Mouse (Mus musculus) liver, embryonic 16.5 days (tissue): Measurements from ENCODE around the gene AU021092. TPM values are rescaled to one million over a fixed set of nuclear protein-coding genes. Genes with fewer than 3 reads are reported as not detected.
A peak's percentile ranks its signal among the peaks of the same experiment; 100 is the strongest.

Experiments used
- ATAC-seq: fragments of 200-750 bp; cut with Nextera tagmentation; 2 replicates; pipeline ENCODE4 v1.8.0; 2017; ENCODE audit warnings: low read depth, mild to moderate bottlenecking, moderate number of reproducible peaks, moderate library complexity
- H3K27ac ChIP-seq: fragments of 300-500 bp; sonication (generic); 2 replicates; pipeline ENCODE4 v1.5.1; 2014; ENCODE audit warnings: mild to moderate bottlenecking, low read length
- H3K27me3 ChIP-seq: fragments of 300-500 bp; sonication (generic); 2 replicates; pipeline ENCODE4 v1.6.1; 2014; ENCODE audit warnings: low read depth, low read length, mixed read lengths; ENCODE audit not compliant: control insufficient read depth, insufficient read depth
- H3K36me3 ChIP-seq: fragments of 300-500 bp; sonication (generic); 2 replicates; pipeline ENCODE4 v1.6.1; 2014; ENCODE audit warnings: mild to moderate bottlenecking; ENCODE audit not compliant: control insufficient read depth, insufficient read depth
- H3K4me1 ChIP-seq: fragments of 300-500 bp; sonication (generic); 2 replicates; pipeline ENCODE4 v1.6.1; 2014; ENCODE audit warnings: low read depth, low read length, mixed read lengths; ENCODE audit not compliant: control insufficient read depth
- H3K4me2 ChIP-seq: fragments of 300-500 bp; sonication (generic); 2 replicates; pipeline ENCODE4 v1.6.1; 2014; ENCODE audit warnings: low read depth, low read length, mixed read lengths
- H3K4me3 ChIP-seq: fragments of 300-500 bp; sonication (generic); 2 replicates; pipeline ENCODE4 v1.5.1; 2014; ENCODE audit warnings: low read depth, mild to moderate bottlenecking, low read length
- H3K9ac ChIP-seq: fragments of 300-500 bp; sonication (generic); 2 replicates; pipeline ENCODE4 v1.6.1; 2014; ENCODE audit warnings: low read depth, low read length
- H3K9me3 ChIP-seq: fragments of 300-500 bp; sonication (generic); replicated peaks from 2 replicates; pipeline ENCODE4 v1.6.1; 2016; ENCODE audit warnings: low read length; ENCODE audit not compliant: control insufficient read depth
- WGBS: fragments of 180-500 bp; shearing (Covaris S2); extraction: QIAGEN DNeasy Blood & Tissue Kit; methylation state at CpG from one replicate; pipeline ENCODE4 v1.1.7; 2014; ENCODE audit not compliant: insufficient replicate concordance; 5-methylcytosine and 5-hydroxymethylcytosine counted together
- polyA plus RNA-seq: library from polyadenylated mRNA; unstranded; fragments of >200 nt; fragmentation: Nextera tagmentation; extraction: Ambion mirVana; gene quantifications from 2 replicates; pipeline ENCODE4 v1.2.1, GENCODE M21; 2015

Gene AU021092
- polyA plus RNA-seq, 1 experiment from 2014 or later, result 0.81 TPM

GRCm38 (mm10) chr16:5221403-5221802 lies 696 bp downstream of the AU021092 start:
- Histone ChIP-seq H3K9me3 (no peaks in the 10 kb centered on the region), H3K36me3 (no peaks in the 10 kb centered on the region), H3K9ac (no peak overlapping the region), H3K4me2 (no peak overlapping the region), H3K27me3 (no peaks in the 10 kb centered on the region), H3K4me3 (no peak overlapping the region), H3K4me1 (no peaks in the 10 kb centered on the region), H3K27ac (no peak overlapping the region)
- ATAC-seq, result no peak
- 44% methylated on average over 4 of the region's 4 CpGs for WGBS

- no peaks in the 10 kb centered on the region for H3K36me3 ChIP-seq
- no peak overlapping the region for H3K4me2 ChIP-seq
- no peaks in the 10 kb centered on the region for H3K9me3 ChIP-seq
- no peak for ATAC-seq
- no peaks in the 10 kb centered on the region for H3K27me3 ChIP-seq
- H3K27ac ChIP-seq, result no peak overlapping the region
- H3K4me3 ChIP-seq, result no peak overlapping the region
- 51% methylated on average over 5 of the region's 5 CpGs for WGBS
- no peak overlapping the region for H3K9ac ChIP-seq
- no peaks in the 10 kb centered on the region for H3K4me1 ChIP-seq
Observed at GRCm38 (mm10) chr16:5217341-5218133, 4.6 kb downstream of the AU021092 start.

DNA sequence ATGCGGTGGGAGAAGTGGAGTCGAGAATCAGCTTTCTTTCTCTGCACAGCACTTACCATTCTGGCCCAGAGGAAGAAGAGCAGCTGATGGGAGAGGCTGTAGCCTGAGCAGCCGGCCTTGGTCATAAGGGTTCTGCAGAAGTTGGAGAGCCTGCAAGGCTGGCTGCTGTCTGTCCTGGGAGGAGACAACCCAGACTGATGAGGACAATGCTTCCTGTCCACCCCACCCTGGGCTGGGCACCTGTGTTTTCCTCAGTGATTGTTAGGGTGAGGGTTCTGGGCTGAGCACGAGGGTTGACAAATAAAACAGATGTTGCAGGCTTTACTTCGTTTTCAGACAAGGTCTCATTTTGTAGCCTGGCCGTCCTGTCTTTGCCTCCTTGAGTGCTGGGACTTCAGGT lies 5.4 kb downstream of the AU021092 start:
- H3K4me3 ChIP-seq, result no peak overlapping the region
- no peaks in the 10 kb centered on the region for H3K9me3 ChIP-seq
- H3K9ac ChIP-seq, result no peak overlapping the region
- no peaks in the 10 kb centered on the region for H3K36me3 ChIP-seq
- H3K27ac ChIP-seq, result no peak overlapping the region
- H3K4me2 ChIP-seq, result no peak overlapping the region
- H3K4me1 ChIP-seq, result no peaks in the 10 kb centered on the region
- ATAC-seq, result no peak
- 48% methylated on average over 6 of the region's 6 CpGs for WGBS
- H3K27me3 ChIP-seq, result no peaks in the 10 kb centered on the region

DNA sequence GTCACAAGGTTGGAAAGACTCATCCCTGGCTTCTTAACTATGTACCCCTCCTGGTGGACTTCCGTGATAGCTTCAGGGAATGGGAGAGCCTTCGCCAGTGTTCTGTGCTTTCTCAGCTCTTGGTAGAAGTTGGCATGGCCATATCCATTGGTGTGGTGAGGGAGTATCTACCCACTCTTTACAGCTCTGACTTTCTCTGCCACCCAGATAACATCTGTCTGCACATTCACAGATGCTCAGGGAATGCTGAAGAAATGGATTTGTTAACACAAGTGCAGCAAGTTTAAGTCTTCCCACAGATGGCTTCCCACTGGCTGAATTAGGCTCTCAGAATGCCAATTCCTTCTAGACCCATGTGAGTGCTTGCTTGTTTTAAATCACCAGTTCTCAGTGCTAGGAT lies 8.0 kb downstream of the AU021092 start:
- no peaks in the 10 kb centered on the region for H3K36me3 ChIP-seq
- no peak overlapping the region for H3K27ac ChIP-seq
- no peaks in the 10 kb centered on the region for H3K27me3 ChIP-seq
- WGBS, result 69% methylated on average over 2 of the region's 2 CpGs
- no peak for ATAC-seq
- H3K4me2 ChIP-seq, result no peak overlapping the region
- no peaks in the 10 kb centered on the region for H3K9me3 ChIP-seq
- H3K9ac ChIP-seq, result no peak overlapping the region
- no peaks in the 10 kb centered on the region for H3K4me1 ChIP-seq
- no peak overlapping the region for H3K4me3 ChIP-seq

GRCm38 (mm10) chr16:5212150-5212549 lies 9.9 kb downstream of the AU021092 start:
- no peaks in the 10 kb centered on the region for H3K9me3 ChIP-seq
- WGBS, result 71% methylated on average over 3 of the region's 3 CpGs
- no peaks in the 10 kb centered on the region for H3K27me3 ChIP-seq
- no peaks in the 10 kb centered on the region for H3K4me1 ChIP-seq
- ATAC-seq, result no peak
- no peak overlapping the region for H3K9ac ChIP-seq
- H3K36me3 ChIP-seq, result no peaks in the 10 kb centered on the region
- H3K4me2 ChIP-seq, result no peak overlapping the region
- H3K4me3 ChIP-seq, result no peak overlapping the region
- H3K27ac ChIP-seq, result no peak overlapping the region

DNA sequence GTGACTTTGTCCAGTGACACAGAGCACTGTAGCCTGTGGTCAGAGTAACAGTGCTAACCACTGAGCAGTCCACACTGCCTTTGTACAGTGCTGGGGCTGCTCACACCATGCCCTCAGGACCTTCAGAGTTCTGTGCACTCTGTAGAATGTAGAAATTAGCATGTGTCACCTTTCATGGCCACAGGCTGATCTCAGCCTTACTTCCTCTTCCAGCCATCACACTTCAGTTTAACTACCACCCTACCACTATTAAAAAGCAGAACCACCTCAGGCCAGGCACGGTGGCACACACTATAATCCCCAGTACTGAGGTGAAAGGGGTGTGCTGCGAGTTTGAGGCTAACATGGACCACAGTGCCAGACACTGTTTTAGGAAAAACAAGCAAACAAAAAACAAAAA lies 11.7 kb downstream of the AU021092 start:
- no peak for ATAC-seq
- H3K9ac ChIP-seq, result no peak overlapping the region
- H3K4me3 ChIP-seq, result no peak overlapping the region
- no peaks in the 10 kb centered on the region for H3K27me3 ChIP-seq
- H3K4me2 ChIP-seq, result no peak overlapping the region
- no peak overlapping the region for H3K27ac ChIP-seq
- no peaks in the 10 kb centered on the region for H3K9me3 ChIP-seq
- WGBS, result 19% methylated on average over 2 of the region's 2 CpGs
- no peaks in the 10 kb centered on the region for H3K36me3 ChIP-seq
- H3K4me1 ChIP-seq, result no peaks in the 10 kb centered on the region

- H3K27me3 ChIP-seq, result no peaks in the 10 kb centered on the region
- no peak overlapping the region for H3K9ac ChIP-seq
- no peak for ATAC-seq
- H3K36me3 ChIP-seq, result no peaks in the 10 kb centered on the region; the same call in 1 of the 2 replicates
- no peak overlapping the region for H3K4me2 ChIP-seq
- H3K4me1 ChIP-seq, result peaks cover 7% of the 10 kb centered on the region
- no peaks in the 10 kb centered on the region for H3K9me3 ChIP-seq
- H3K4me3 ChIP-seq, result no peak overlapping the region
- H3K27ac ChIP-seq, result no peak overlapping the region
- WGBS, result 52% methylated on average over 5 of the region's 5 CpGs
Observed at GRCm38 (mm10) chr16:5206051-5206450, 16.0 kb downstream of the AU021092 start.

DNA sequence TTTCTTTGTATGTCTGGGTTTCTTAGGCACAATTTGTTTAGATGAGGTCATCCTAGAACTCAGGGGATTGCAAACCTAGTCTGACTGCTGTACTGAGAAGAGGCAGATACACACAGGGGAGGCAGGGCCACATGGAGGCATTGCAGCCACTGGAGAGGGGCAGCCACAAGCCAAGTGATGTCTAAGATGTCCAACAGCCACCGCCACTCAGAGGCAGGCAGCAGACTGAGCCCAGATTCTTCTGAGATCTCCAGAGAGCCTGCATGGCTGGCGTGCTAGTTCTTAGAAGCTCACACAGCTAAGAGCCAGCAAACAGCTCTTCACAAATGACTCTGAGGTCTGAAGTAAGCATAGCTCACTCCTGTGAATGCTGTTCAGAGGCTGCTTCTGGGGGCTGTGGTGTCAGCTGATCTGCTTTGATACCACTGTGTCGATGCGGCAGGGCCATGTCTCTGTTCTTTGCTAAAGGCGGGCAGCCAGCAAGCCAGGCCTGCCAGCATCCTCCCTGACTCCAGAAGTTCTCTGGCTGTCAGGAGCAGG lies 16.6 kb downstream of the AU021092 start:
- Histone ChIP-seq H3K36me3 (no peaks in the 10 kb centered on the region; the same call in 1 of the 2 replicates), H3K9me3 (no peaks in the 10 kb centered on the region), H3K27ac (no peak overlapping the region), H3K4me1 (peaks cover 7% of the 10 kb centered on the region), H3K9ac (no peak overlapping the region), H3K4me2 (no peak overlapping the region), H3K4me3 (no peak overlapping the region), H3K27me3 (no peaks in the 10 kb centered on the region)
- ATAC-seq, result no peak
- WGBS, result 77% methylated on average over 5 of the region's 5 CpGs

GRCm38 (mm10) chr16:5203668-5204433 lies 18.2 kb downstream of the AU021092 start, which contains the start of gene Nagpa:
Nagpa (minus strand) TSS chr16:5204012.
- H3K27me3 ChIP-seq, result no peaks in the 10 kb centered on the region
- H3K4me2 ChIP-seq, result peak within 1 kb of the TSS; percentile 93
- peaks cover 7% of the 10 kb centered on the region for H3K4me1 ChIP-seq
- ATAC-seq, result peak; percentile 73
- peak within 1 kb of the TSS; percentile 80 for H3K4me3 ChIP-seq
- peaks cover 5% of the 10 kb centered on the region for H3K36me3 ChIP-seq
- peak within 1 kb of the TSS; percentile 73 for H3K9ac ChIP-seq
- H3K27ac ChIP-seq, result peak within 1 kb of the TSS; percentile 33; the same call in 1 of the 2 replicates
- 3% methylated on average over 40 of the region's 40 CpGs for WGBS
- H3K9me3 ChIP-seq, result no peaks in the 10 kb centered on the region
